Mouse (Mus musculus): ENCODE measurements around the gene Gm13199. TPM values are rescaled to one million over a fixed set of nuclear protein-coding genes. Genes with fewer than 3 reads are reported as not detected.

Gm13199 gene
- polyA plus RNA-seq, 1 experiment from 2014 or later: 0.75 TPM

DNA sequence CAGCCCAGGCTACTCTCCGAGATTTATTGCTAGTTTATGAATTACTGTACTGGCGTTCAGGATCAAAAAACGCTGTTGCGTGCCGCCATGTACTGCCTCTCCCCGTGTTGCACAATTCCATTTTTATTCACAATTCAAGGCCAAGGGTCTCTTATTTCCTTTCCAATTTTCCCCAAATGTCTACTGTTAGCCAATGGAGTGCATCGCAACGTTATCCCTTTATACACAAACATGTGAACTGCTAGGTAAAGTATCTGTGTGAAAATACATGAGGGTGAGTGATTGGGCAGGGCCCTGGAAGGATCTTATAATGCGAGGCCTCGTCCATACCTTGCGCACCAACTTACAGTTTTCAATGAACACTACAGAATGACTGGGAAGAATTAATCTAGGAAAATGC is 31.6 kb upstream of the Gm13199 start:
- Histone ChIP-seq H3K4me3 (replicated peaks; ENCODE audit: low read depth, low read length) (peak overlapping the region; percentile 67), H3K9me3 (replicated peaks; ENCODE audit: low read length) (no peaks in the 10 kb centered on the region), H3K27ac (peak overlapping the region; percentile 6; the same call in 1 of the 2 replicates), H3K4me2 (ENCODE audit: low read length) (peak overlapping the region; percentile 76), H3K9ac (ENCODE audit: low read depth, low read length) (peak overlapping the region; percentile 88), H3K36me3 (ENCODE audit: insufficient read depth, low read length) (0 out of 2 replicates have a peak, but pooled peaks cover 5% of the 10 kb centered on the region), H3K4me1 (replicated peaks; ENCODE audit: insufficient read depth, low read length) (peaks cover 5% of the 10 kb centered on the region; the same call in 1 of the 2 replicates), H3K27me3 (ENCODE audit: insufficient read depth, low read length) (no peaks in the 10 kb centered on the region)
- 14% methylated on average over 11 of the region's 11 CpGs for WGBS
- ATAC-seq (replicated peaks; ENCODE audit: low FRiP score, low read depth): no peak
- peak; percentile 34 for DNase-seq (ENCODE audit: low spot score)
- TF ChIP-seq CTCF (IDR thresholded peaks at IDR 0.05; ENCODE audit: low read depth): no peak

DNA sequence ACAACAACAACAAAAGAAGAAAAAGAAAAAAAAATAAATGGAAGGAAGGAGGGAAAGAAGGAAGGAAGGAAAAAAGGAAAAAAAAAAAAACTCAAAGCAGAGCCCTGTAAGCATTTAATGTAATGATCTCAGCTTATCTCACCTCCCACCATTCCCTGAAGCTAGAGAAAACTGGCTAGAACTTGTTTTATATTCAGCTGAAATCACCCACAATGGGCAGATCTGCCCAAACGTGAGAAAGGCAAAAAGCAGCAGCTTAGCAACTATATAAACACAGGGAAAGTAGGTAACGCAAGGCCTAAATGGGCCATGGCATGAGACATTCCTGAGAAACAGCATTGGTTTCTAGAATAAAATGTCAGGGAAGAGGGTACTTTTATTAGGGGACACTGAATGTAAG is 26.7 kb upstream of the Gm13199 start:
- Histone ChIP-seq H3K4me1 (replicated peaks; ENCODE audit: insufficient read depth, low read length) (peaks cover 4% of the 10 kb centered on the region; the same call in 1 of the 2 replicates), H3K36me3 (ENCODE audit: insufficient read depth, low read length) (peaks cover 27% of the 10 kb centered on the region), H3K27me3 (ENCODE audit: insufficient read depth, low read length) (no peaks in the 10 kb centered on the region), H3K27ac (no peak overlapping the region), H3K4me3 (replicated peaks; ENCODE audit: low read depth, low read length) (no peak overlapping the region), H3K9ac (ENCODE audit: low read depth, low read length) (no peak overlapping the region), H3K9me3 (replicated peaks; ENCODE audit: low read length) (no peaks in the 10 kb centered on the region), H3K4me2 (ENCODE audit: low read length) (no peak overlapping the region)
- WGBS: 66% methylated on average over 2 of the region's 2 CpGs
- no peak for TF ChIP-seq CTCF (IDR thresholded peaks at IDR 0.05; ENCODE audit: low read depth)
- DNase-seq (ENCODE audit: low spot score): no peak
- ATAC-seq (replicated peaks; ENCODE audit: low FRiP score, low read depth): no peak

DNA sequence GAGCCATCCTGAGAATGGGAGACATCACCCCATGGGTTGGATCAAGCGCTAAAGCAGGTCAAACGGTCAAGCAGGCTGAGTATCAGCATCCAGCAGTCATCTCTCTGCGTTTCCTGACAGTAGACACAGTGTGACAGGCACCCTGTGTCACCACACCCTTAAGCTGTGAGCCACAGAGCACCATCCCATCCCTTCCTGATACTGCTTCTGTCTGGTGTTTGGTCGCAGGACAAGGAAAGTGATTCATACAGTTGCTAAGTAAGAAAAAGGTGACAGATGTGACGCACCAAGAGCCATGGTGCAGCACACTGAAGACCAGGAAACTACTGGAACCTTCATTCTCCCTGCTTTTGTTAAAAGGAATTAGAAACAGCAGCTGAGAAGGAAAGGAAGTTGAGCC is 26.1 kb upstream of the Gm13199 start:
- Histone ChIP-seq H3K27ac (no peak overlapping the region), H3K4me3 (replicated peaks; ENCODE audit: low read depth, low read length) (no peak overlapping the region), H3K4me1 (replicated peaks; ENCODE audit: insufficient read depth, low read length) (no peaks in the 10 kb centered on the region), H3K27me3 (ENCODE audit: insufficient read depth, low read length) (no peaks in the 10 kb centered on the region), H3K4me2 (ENCODE audit: low read length) (no peak overlapping the region), H3K9me3 (replicated peaks; ENCODE audit: low read length) (no peaks in the 10 kb centered on the region), H3K9ac (ENCODE audit: low read depth, low read length) (no peak overlapping the region), H3K36me3 (ENCODE audit: insufficient read depth, low read length) (peaks cover 29% of the 10 kb centered on the region)
- TF ChIP-seq CTCF (IDR thresholded peaks at IDR 0.05; ENCODE audit: low read depth): no peak
- whole genome bisulfite sequencing: 82% methylated on average over 5 of the region's 5 CpGs
- ATAC-seq (replicated peaks; ENCODE audit: low FRiP score, low read depth): no peak
- DNase-seq (ENCODE audit: low spot score): no peak

DNA sequence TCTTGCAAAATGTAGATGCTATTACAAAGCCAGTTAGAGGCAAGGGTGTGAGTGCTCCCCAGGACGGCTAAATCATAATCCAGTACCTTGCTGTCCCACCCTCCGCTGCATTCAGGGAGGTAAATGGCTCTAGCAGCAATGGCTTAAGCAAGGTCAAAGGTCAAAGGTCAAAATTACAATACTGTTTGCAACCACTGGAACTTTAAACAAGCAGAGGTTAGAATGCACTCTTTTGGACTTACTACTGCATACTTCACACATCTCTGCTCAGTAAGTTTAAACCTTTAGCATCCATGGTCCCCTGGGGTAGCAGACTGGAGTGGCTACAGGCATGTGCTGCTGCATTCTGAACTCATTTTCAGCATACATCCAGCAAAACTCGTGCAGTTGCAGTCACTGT is 14.7 kb upstream of the Gm13199 start:
- 73% methylated on average over 3 of the region's 3 CpGs for WGBS

DNA sequence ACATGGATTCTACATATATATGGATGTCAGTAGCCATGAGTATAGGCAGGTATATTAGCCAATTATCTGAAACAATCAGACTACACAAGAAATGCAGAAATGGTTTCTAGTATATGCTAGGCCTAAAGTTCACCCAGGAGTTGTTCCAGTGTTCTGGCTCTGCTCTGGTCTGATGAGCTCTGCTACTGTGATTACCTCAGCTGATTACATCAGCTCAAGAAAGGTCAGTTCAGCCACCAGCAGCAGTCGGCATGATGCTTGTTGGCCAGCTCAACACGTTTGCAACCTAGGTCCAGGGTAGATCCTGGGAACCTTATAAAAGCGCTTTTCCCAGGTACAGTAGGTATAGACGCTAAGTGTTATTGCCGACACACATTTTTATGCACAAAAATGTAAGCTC is 7.0 kb upstream of the Gm13199 start:
- Histone ChIP-seq H3K9ac (ENCODE audit: low read depth, low read length) (no peak overlapping the region), H3K4me3 (replicated peaks; ENCODE audit: low read depth, low read length) (no peak overlapping the region), H3K4me2 (ENCODE audit: low read length) (no peak overlapping the region), H3K9me3 (replicated peaks; ENCODE audit: low read length) (no peaks in the 10 kb centered on the region), H3K4me1 (replicated peaks; ENCODE audit: insufficient read depth, low read length) (no peaks in the 10 kb centered on the region), H3K27ac (no peak overlapping the region), H3K36me3 (ENCODE audit: insufficient read depth, low read length) (peaks cover 29% of the 10 kb centered on the region), H3K27me3 (ENCODE audit: insufficient read depth, low read length) (no peaks in the 10 kb centered on the region)
- ATAC-seq (replicated peaks; ENCODE audit: low FRiP score, low read depth) (no peak), DNase-seq (ENCODE audit: low spot score) (no peak)
- TF ChIP-seq CTCF (IDR thresholded peaks at IDR 0.05; ENCODE audit: low read depth): no peak
- 86% methylated on average over 5 of the region's 5 CpGs for WGBS

More for the DNA sequence above, 14.7 kb upstream of the Gm13199 start:
- Histone ChIP-seq H3K4me1 (replicated peaks; ENCODE audit: insufficient read depth, low read length) (no peaks in the 10 kb centered on the region), H3K27ac (no peak overlapping the region), H3K9me3 (replicated peaks; ENCODE audit: low read length) (no peaks in the 10 kb centered on the region), H3K27me3 (ENCODE audit: insufficient read depth, low read length) (no peaks in the 10 kb centered on the region), H3K36me3 (ENCODE audit: insufficient read depth, low read length) (peaks cover 48% of the 10 kb centered on the region), H3K9ac (ENCODE audit: low read depth, low read length) (no peak overlapping the region), H3K4me2 (ENCODE audit: low read length) (no peak overlapping the region), H3K4me3 (replicated peaks; ENCODE audit: low read depth, low read length) (no peak overlapping the region)
- ATAC-seq (replicated peaks; ENCODE audit: low FRiP score, low read depth): no peak
- DNase-seq (ENCODE audit: low spot score): no peak
- no peak for TF ChIP-seq CTCF (IDR thresholded peaks at IDR 0.05; ENCODE audit: low read depth)

DNA sequence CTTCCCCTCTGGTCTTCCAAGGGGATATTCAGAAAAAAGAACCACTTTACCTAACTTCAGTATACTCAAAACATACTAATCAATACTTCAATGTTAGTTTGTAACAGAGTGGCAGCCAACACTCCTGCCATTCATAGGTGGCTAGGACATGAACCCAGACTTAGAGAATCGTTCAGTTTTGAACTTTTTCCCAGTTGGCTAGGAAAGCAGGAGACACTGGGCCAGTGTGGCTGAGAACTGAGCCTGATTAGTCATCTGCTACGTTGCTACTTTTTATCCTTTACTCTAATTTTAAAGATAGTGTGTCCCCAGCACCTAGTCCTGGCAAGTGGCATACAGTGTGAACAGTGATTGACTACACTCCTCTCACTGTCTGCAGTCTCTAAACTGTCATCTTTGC is 4.9 kb upstream of the Gm13199 start:
- DNase-seq (ENCODE audit: low spot score) (no peak), ATAC-seq (replicated peaks; ENCODE audit: low FRiP score, low read depth) (no peak)
- Histone ChIP-seq H3K4me2 (ENCODE audit: low read length) (no peak overlapping the region), H3K9me3 (replicated peaks; ENCODE audit: low read length) (no peaks in the 10 kb centered on the region), H3K9ac (ENCODE audit: low read depth, low read length) (no peak overlapping the region), H3K27ac (no peak overlapping the region), H3K4me3 (replicated peaks; ENCODE audit: low read depth, low read length) (no peak overlapping the region), H3K36me3 (ENCODE audit: insufficient read depth, low read length) (peaks cover 27% of the 10 kb centered on the region), H3K4me1 (replicated peaks; ENCODE audit: insufficient read depth, low read length) (no peaks in the 10 kb centered on the region), H3K27me3 (ENCODE audit: insufficient read depth, low read length) (no peaks in the 10 kb centered on the region)
- TF ChIP-seq CTCF (IDR thresholded peaks at IDR 0.05; ENCODE audit: low read depth): no peak
- 78% methylated on average over 2 of the region's 2 CpGs for WGBS

DNA sequence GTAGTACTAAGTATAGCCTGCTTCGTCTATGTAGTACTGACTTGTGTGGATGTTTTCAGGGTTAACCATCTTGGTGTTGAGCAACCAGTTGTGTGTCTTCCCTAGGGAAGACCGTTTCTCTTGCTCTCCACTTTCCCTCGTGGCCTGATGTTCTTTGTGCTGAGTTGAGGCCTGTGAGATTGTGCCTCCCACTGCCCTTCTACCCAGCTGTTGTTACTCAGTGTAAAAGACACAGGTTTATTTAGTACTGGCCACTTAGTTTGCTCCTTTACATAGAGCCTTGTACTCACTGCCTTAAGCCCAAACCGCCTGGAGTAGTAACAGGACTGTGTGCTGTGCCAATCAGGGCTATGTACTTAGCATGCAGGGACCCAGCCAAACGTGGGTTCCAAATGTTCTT is 10.9 kb downstream of the Gm13199 start:
- TF ChIP-seq CTCF (IDR thresholded peaks at IDR 0.05; ENCODE audit: low read depth): no peak
- H3K27ac ChIP-seq: no peak overlapping the region
- no peak overlapping the region for H3K4me3 ChIP-seq (replicated peaks; ENCODE audit: low read depth, low read length)
- H3K9me3 ChIP-seq (replicated peaks; ENCODE audit: low read length): no peaks in the 10 kb centered on the region
- peaks cover 5% of the 10 kb centered on the region; the same call in 1 of the 2 replicates for H3K36me3 ChIP-seq (ENCODE audit: insufficient read depth, low read length)
- DNase-seq (ENCODE audit: low spot score): no peak
- no peak overlapping the region for H3K9ac ChIP-seq (ENCODE audit: low read depth, low read length)
- WGBS: 81% methylated on average over 5 of the region's 5 CpGs
- no peak for ATAC-seq (replicated peaks; ENCODE audit: low FRiP score, low read depth)
- H3K4me2 ChIP-seq (ENCODE audit: low read length): no peak overlapping the region
- H3K27me3 ChIP-seq (ENCODE audit: insufficient read depth, low read length): no peaks in the 10 kb centered on the region
- no peaks in the 10 kb centered on the region for H3K4me1 ChIP-seq (replicated peaks; ENCODE audit: insufficient read depth, low read length)
